Mouse (Mus musculus) heart, embryonic 14.5 days (tissue): ENCODE measurements at regions not wholly inside any gene's neighbourhood (a gene's known extent, or its start where the extent isn't known, plus 50 kb on each side); places are given as distances from the start of the nearest gene placed in this dataset.

Source experiments
- ATAC-seq: fragments of 200-750 bp; cut with Nextera tagmentation; 2 replicates; pipeline ENCODE4 v1.8.0; 2017; ENCODE audit warnings: low read depth, moderate TSS enrichment; ENCODE audit not compliant: insufficient number of reproducible peaks, insufficient read depth, low FRiP score
- H3K27ac ChIP-seq, 2 experiments: fragments of 200-500 bp in 1 of 2; fragments of 300-500 bp in 1 of 2; sonication (generic) in 1 of 2; replicated peaks in 1 of 2; 2 replicates each; pipeline ENCODE4 v1.5.1; 2012 to 2014; ENCODE audit warnings: low read depth in 2 of 2, low read length in 2 of 2, control low read depth in 1 of 2, mild to moderate bottlenecking in 1 of 2, mixed read lengths in 1 of 2; ENCODE audit not compliant: control insufficient read depth in 1 of 2, insufficient read depth in 1 of 2
- H3K27me3 ChIP-seq: fragments of 300-500 bp; sonication (generic); 2 replicates; pipeline ENCODE4 v1.6.1; 2014; ENCODE audit warnings: mild to moderate bottlenecking, low read length, control low read depth; ENCODE audit not compliant: control insufficient read depth, insufficient read depth
- H3K36me3 ChIP-seq: fragments of 300-500 bp; sonication (generic); 2 replicates; pipeline ENCODE4 v1.6.1; 2014; ENCODE audit warnings: mild to moderate bottlenecking, control low read depth, low read length, mixed read lengths; ENCODE audit not compliant: control insufficient read depth, insufficient read depth
- H3K4me1 ChIP-seq, 2 experiments: fragments of 200-500 bp in 1 of 2; fragments of 300-500 bp in 1 of 2; sonication (generic) in 1 of 2; 2 replicates each; pipeline ENCODE4 v1.6.1; 2012 to 2014; ENCODE audit warnings: low read length in 2 of 2, control low read depth in 1 of 2, mixed read lengths in 1 of 2; ENCODE audit not compliant: control insufficient read depth in 2 of 2, insufficient read depth in 2 of 2
- H3K4me2 ChIP-seq: fragments of 300-500 bp; sonication (generic); 2 replicates; pipeline ENCODE4 v1.6.1; 2014; ENCODE audit warnings: mild to moderate bottlenecking, low read length
- H3K4me3 ChIP-seq, 2 experiments: fragments of 200-500 bp in 1 of 2; fragments of 300-500 bp in 1 of 2; sonication (generic) in 1 of 2; 2 replicates each; pipeline ENCODE4 v1.5.1; 2012 to 2014; ENCODE audit warnings: low read length in 2 of 2, mild to moderate bottlenecking in 2 of 2, control low read depth in 1 of 2, low read depth in 1 of 2, moderate library complexity in 1 of 2; ENCODE audit not compliant: control insufficient read depth in 1 of 2, insufficient read depth in 1 of 2
- H3K9ac ChIP-seq: fragments of 300-500 bp; sonication (generic); 2 replicates; pipeline ENCODE4 v1.6.1; 2014; ENCODE audit warnings: mild to moderate bottlenecking, low read length
- H3K9me3 ChIP-seq: fragments of 300-500 bp; sonication (generic); 2 replicates; pipeline ENCODE4 v1.6.1; 2016; ENCODE audit warnings: low read length, control low read depth; ENCODE audit not compliant: control insufficient read depth
- WGBS: fragments of 180-500 bp; shearing (Covaris S2); extraction: QIAGEN DNeasy Blood & Tissue Kit; methylation state at CpG from one replicate; pipeline ENCODE4 v1.1.7; 2014; 5-methylcytosine and 5-hydroxymethylcytosine counted together

- no peaks in the 10 kb centered on the region for H3K4me1 ChIP-seq
- H3K27me3 ChIP-seq = peaks cover 9% of the 10 kb centered on the region
- H3K4me2 ChIP-seq = no peak overlapping the region
- H3K9me3 ChIP-seq = peaks cover 3% of the 10 kb centered on the region; the same call in 1 of the 2 replicates
- no peak overlapping the region for H3K4me3 ChIP-seq
- WGBS = 77% methylated on average over 9 of the region's 9 CpGs
- H3K27ac ChIP-seq = no peak overlapping the region
- H3K9ac ChIP-seq = no peak overlapping the region
- H3K36me3 ChIP-seq = no peaks in the 10 kb centered on the region
- no peak for ATAC-seq
Measured at GRCm38 (mm10) chr6:117534991-117535390, 306.0 kb upstream of the Zfp637 start.

- no peak overlapping the region for H3K4me2 ChIP-seq
- no peak overlapping the region for H3K27ac ChIP-seq
- H3K27me3 ChIP-seq = peaks cover 9% of the 10 kb centered on the region
- H3K4me1 ChIP-seq = no peaks in the 10 kb centered on the region
- H3K4me3 ChIP-seq = no peak overlapping the region
- 89% methylated on average over 4 of the region's 4 CpGs for WGBS
- H3K36me3 ChIP-seq = no peaks in the 10 kb centered on the region
- ATAC-seq = no peak
- H3K9me3 ChIP-seq = peaks cover 3% of the 10 kb centered on the region; the same call in 1 of the 2 replicates
- H3K9ac ChIP-seq = no peak overlapping the region
Measured at GRCm38 (mm10) chr6:117536084-117536483, 304.9 kb upstream of the Zfp637 start.

GRCm38 (mm10) chr6:117542431-117542830, 298.5 kb upstream of the Zfp637 start:
- 69% methylated on average over 3 of the region's 3 CpGs for WGBS

GRCm38 (mm10) chr6:117544276-117545196, 296.4 kb upstream of the Zfp637 start:
- H3K4me1 ChIP-seq = 0 out of 4 replicates have a peak, but pooled peaks cover 0 to 2% of the 10 kb centered on the region in 2 experiments
- no peak overlapping the region for H3K4me2 ChIP-seq
- H3K27ac ChIP-seq = no peak overlapping the region
- H3K27me3 ChIP-seq = no peaks in the 10 kb centered on the region
- no peak for ATAC-seq
- H3K9me3 ChIP-seq = peaks cover 2% of the 10 kb centered on the region; the same call in 1 of the 2 replicates
- H3K4me3 ChIP-seq = no peak overlapping the region
- H3K9ac ChIP-seq = no peak overlapping the region
- no peaks in the 10 kb centered on the region for H3K36me3 ChIP-seq
- 76% methylated on average over 11 of the region's 11 CpGs for WGBS

More at GRCm38 (mm10) chr6:117542431-117542830, 298.5 kb upstream of the Zfp637 start:
- Histone ChIP-seq H3K9me3 (peaks cover 3% of the 10 kb centered on the region; the same call in 1 of the 2 replicates), H3K27ac (no peak overlapping the region), H3K4me2 (no peak overlapping the region), H3K27me3 (no peaks in the 10 kb centered on the region), H3K4me3 (no peak overlapping the region), H3K36me3 (no peaks in the 10 kb centered on the region), H3K4me1 (0 out of 4 replicates have a peak, but pooled peaks cover 0 to 2% of the 10 kb centered on the region in 2 experiments), H3K9ac (no peak overlapping the region)
- ATAC-seq = no peak

GRCm38 (mm10) chr6:117550930-117551329, 290.1 kb upstream of the Zfp637 start:
- Histone ChIP-seq H3K27me3 (no peaks in the 10 kb centered on the region), H3K4me1 (peaks cover 10 to 13% of the 10 kb centered on the region in 2 experiments), H3K27ac (no peak overlapping the region), H3K9ac (no peak overlapping the region), H3K4me3 (no peak overlapping the region), H3K4me2 (no peak overlapping the region), H3K36me3 (no peaks in the 10 kb centered on the region), H3K9me3 (no peaks in the 10 kb centered on the region)
- WGBS = 91% methylated on average over 7 of the region's 7 CpGs
- no peak for ATAC-seq

- WGBS = 13% methylated on average over 6 of the region's 6 CpGs
Measured at GRCm38 (mm10) chr6:117552006-117552667, 288.8 kb upstream of the Zfp637 start.

GRCm38 (mm10) chr6:117563159-117563558, 277.8 kb upstream of the Zfp637 start:
- H3K4me1 ChIP-seq = peaks cover 21 to 35% of the 10 kb centered on the region in 2 experiments
- peak overlapping the region; percentile 18; the same call in 1 of the 2 replicates for H3K4me2 ChIP-seq
- H3K9ac ChIP-seq = no peak overlapping the region
- H3K4me3 ChIP-seq = no peak overlapping the region
- no peaks in the 10 kb centered on the region for H3K36me3 ChIP-seq
- no peaks in the 10 kb centered on the region for H3K9me3 ChIP-seq
- no peak for ATAC-seq
- H3K27ac ChIP-seq = no peak overlapping the region
- H3K27me3 ChIP-seq = peaks cover 8% of the 10 kb centered on the region; the same call in 1 of the 2 replicates
- 42% methylated on average over 6 of the region's 6 CpGs for WGBS

More at GRCm38 (mm10) chr6:117552006-117552667, 288.8 kb upstream of the Zfp637 start:
- Histone ChIP-seq H3K4me2 (no peak overlapping the region), H3K27ac (peak overlapping the region; percentile 64 to 74), H3K36me3 (no peaks in the 10 kb centered on the region), H3K4me1 (peaks cover 10 to 13% of the 10 kb centered on the region in 2 experiments), H3K9ac (0 out of 2 replicates have a peak overlapping the region, but pooled peaks have one; percentile 27), H3K27me3 (no peaks in the 10 kb centered on the region), H3K9me3 (no peaks in the 10 kb centered on the region), H3K4me3 (no peak overlapping the region)
- peak; percentile 82 for ATAC-seq
